Mouse (Mus musculus): ENCODE measurements around the gene Gm44805. TPM values are rescaled to one million over a fixed set of nuclear protein-coding genes. Genes with fewer than 3 reads are reported as not detected.

Gene Gm44805
- polyA plus RNA-seq, 1 experiment from 2014 or later, result not detected

GRCm38 (mm10) chr7:19713598-19713997 is 32.4 kb upstream of the Gm44805 start:
- H3K4me3 ChIP-seq, result no peak overlapping the region

GRCm38 (mm10) chr7:19713196-19713595 is 32.0 kb upstream of the Gm44805 start:
- no peak overlapping the region for H3K9ac ChIP-seq
- no peak for ATAC-seq (replicated peaks)
- 0 out of 2 replicates have a peak, but pooled peaks cover 19% of the 10 kb centered on the region for H3K36me3 ChIP-seq (replicated peaks)
- H3K4me2 ChIP-seq, result no peak overlapping the region
- H3K4me3 ChIP-seq, result no peak overlapping the region
- no peaks in the 10 kb centered on the region for H3K9me3 ChIP-seq
- H3K27ac ChIP-seq, result no peak overlapping the region
- 56% methylated on average over 4 of the region's 4 CpGs for WGBS
- H3K27me3 ChIP-seq (replicated peaks), result no peaks in the 10 kb centered on the region
- peaks cover 20% of the 10 kb centered on the region for H3K4me1 ChIP-seq

More at GRCm38 (mm10) chr7:19713598-19713997, 32.4 kb upstream of the Gm44805 start:
- ATAC-seq (replicated peaks), result no peak
- Histone ChIP-seq H3K9ac (no peak overlapping the region), H3K27ac (no peak overlapping the region), H3K4me2 (no peak overlapping the region), H3K4me1 (peaks cover 20% of the 10 kb centered on the region), H3K27me3 (replicated peaks) (no peaks in the 10 kb centered on the region), H3K36me3 (replicated peaks) (0 out of 2 replicates have a peak, but pooled peaks cover 19% of the 10 kb centered on the region), H3K9me3 (no peaks in the 10 kb centered on the region)
- 92% methylated on average over 9 of the region's 9 CpGs for WGBS

GRCm38 (mm10) chr7:19712414-19712813 is 31.2 kb upstream of the Gm44805 start:
- Histone ChIP-seq H3K4me3 (no peak overlapping the region), H3K36me3 (replicated peaks) (0 out of 2 replicates have a peak, but pooled peaks cover 20% of the 10 kb centered on the region), H3K9me3 (no peaks in the 10 kb centered on the region), H3K27ac (no peak overlapping the region), H3K27me3 (replicated peaks) (no peaks in the 10 kb centered on the region), H3K9ac (no peak overlapping the region), H3K4me1 (peaks cover 20% of the 10 kb centered on the region), H3K4me2 (no peak overlapping the region)
- WGBS, result 78% methylated on average over 4 of the region's 4 CpGs
- ATAC-seq (replicated peaks), result no peak

- H3K27me3 ChIP-seq (replicated peaks), result no peaks in the 10 kb centered on the region
- no peak overlapping the region for H3K27ac ChIP-seq
- H3K36me3 ChIP-seq (replicated peaks), result 0 out of 2 replicates have a peak, but pooled peaks cover 22% of the 10 kb centered on the region
- H3K9ac ChIP-seq, result no peak overlapping the region
- peaks cover 13% of the 10 kb centered on the region for H3K4me1 ChIP-seq
- H3K4me3 ChIP-seq, result no peak overlapping the region
- no peaks in the 10 kb centered on the region for H3K9me3 ChIP-seq
- no peak overlapping the region for H3K4me2 ChIP-seq
- WGBS, result 95% methylated on average over 10 of the region's 10 CpGs
- no peak for ATAC-seq (replicated peaks)
Measured at GRCm38 (mm10) chr7:19710650-19711049, 29.4 kb upstream of the Gm44805 start.

- H3K36me3 ChIP-seq (replicated peaks), result peaks cover 14% of the 10 kb centered on the region; the same call in 1 of the 2 replicates
- 95% methylated on average over 7 of the region's 7 CpGs for WGBS
- ATAC-seq (replicated peaks), result no peak
- H3K9ac ChIP-seq, result no peak overlapping the region
- no peaks in the 10 kb centered on the region for H3K27me3 ChIP-seq (replicated peaks)
- H3K27ac ChIP-seq, result no peak overlapping the region
- no peaks in the 10 kb centered on the region for H3K9me3 ChIP-seq
- no peaks in the 10 kb centered on the region for H3K4me1 ChIP-seq
- H3K4me3 ChIP-seq, result no peak overlapping the region
- no peak overlapping the region for H3K4me2 ChIP-seq
Measured at GRCm38 (mm10) chr7:19705271-19705670, 24.0 kb upstream of the Gm44805 start.

GRCm38 (mm10) chr7:19704475-19704874 is 23.3 kb upstream of the Gm44805 start:
- no peak for ATAC-seq (replicated peaks)
- H3K4me3 ChIP-seq, result no peak overlapping the region
- no peaks in the 10 kb centered on the region for H3K9me3 ChIP-seq
- no peak overlapping the region for H3K9ac ChIP-seq
- 87% methylated on average over 4 of the region's 4 CpGs for WGBS
- H3K4me1 ChIP-seq, result peaks cover 2% of the 10 kb centered on the region
- no peak overlapping the region for H3K4me2 ChIP-seq
- peaks cover 10% of the 10 kb centered on the region; the same call in 1 of the 2 replicates for H3K36me3 ChIP-seq (replicated peaks)
- no peaks in the 10 kb centered on the region for H3K27me3 ChIP-seq (replicated peaks)
- H3K27ac ChIP-seq, result no peak overlapping the region

GRCm38 (mm10) chr7:19702859-19703555 is 21.8 kb upstream of the Gm44805 start:
- ATAC-seq (replicated peaks), result no peak
- H3K4me3 ChIP-seq, result no peak overlapping the region
- H3K36me3 ChIP-seq (replicated peaks), result peaks cover 10% of the 10 kb centered on the region; the same call in 1 of the 2 replicates
- H3K4me1 ChIP-seq, result peaks cover 17% of the 10 kb centered on the region
- H3K4me2 ChIP-seq, result no peak overlapping the region
- H3K9me3 ChIP-seq, result no peaks in the 10 kb centered on the region
- no peaks in the 10 kb centered on the region for H3K27me3 ChIP-seq (replicated peaks)
- no peak overlapping the region for H3K9ac ChIP-seq
- no peak overlapping the region for H3K27ac ChIP-seq
- WGBS, result 92% methylated on average over 16 of the region's 16 CpGs

GRCm38 (mm10) chr7:19701069-19701761 is 20.0 kb upstream of the Gm44805 start:
- H3K9ac ChIP-seq, result no peak overlapping the region
- peak; percentile 49 for ATAC-seq (replicated peaks)
- H3K4me2 ChIP-seq, result peak overlapping the region; percentile 8; the same call in 1 of the 2 replicates
- H3K4me3 ChIP-seq, result no peak overlapping the region
- H3K27ac ChIP-seq, result no peak overlapping the region
- H3K27me3 ChIP-seq (replicated peaks), result no peaks in the 10 kb centered on the region
- H3K9me3 ChIP-seq, result no peaks in the 10 kb centered on the region
- H3K36me3 ChIP-seq (replicated peaks), result peaks cover 8% of the 10 kb centered on the region; the same call in 1 of the 2 replicates
- 28% methylated on average over 22 of the region's 22 CpGs for WGBS
- peaks cover 18% of the 10 kb centered on the region for H3K4me1 ChIP-seq

GRCm38 (mm10) chr7:19700299-19701068 is 19.3 kb upstream of the Gm44805 start:
- 61% methylated on average over 12 of the region's 12 CpGs for WGBS
- Histone ChIP-seq H3K9ac (no peak overlapping the region), H3K27me3 (replicated peaks) (no peaks in the 10 kb centered on the region), H3K4me3 (no peak overlapping the region), H3K27ac (no peak overlapping the region), H3K4me2 (peak overlapping the region; percentile 8; the same call in 1 of the 2 replicates), H3K4me1 (peaks cover 18% of the 10 kb centered on the region), H3K9me3 (no peaks in the 10 kb centered on the region), H3K36me3 (replicated peaks) (peaks cover 8% of the 10 kb centered on the region; the same call in 1 of the 2 replicates)
- no peak for ATAC-seq (replicated peaks)

- Histone ChIP-seq H3K4me2 (no peak overlapping the region), H3K36me3 (replicated peaks) (peaks cover 8% of the 10 kb centered on the region; the same call in 1 of the 2 replicates), H3K9ac (no peak overlapping the region), H3K27ac (no peak overlapping the region), H3K4me3 (no peak overlapping the region), H3K4me1 (peaks cover 18% of the 10 kb centered on the region), H3K9me3 (no peaks in the 10 kb centered on the region), H3K27me3 (replicated peaks) (no peaks in the 10 kb centered on the region)
- no peak for ATAC-seq (replicated peaks)
- WGBS, result 84% methylated on average over 4 of the region's 4 CpGs
Measured at GRCm38 (mm10) chr7:19699827-19700148, 18.6 kb upstream of the Gm44805 start.

GRCm38 (mm10) chr7:19698907-19699826 is 17.9 kb upstream of the Gm44805 start, which contains the start of gene Apoe:
TSS of gene Apoe (minus strand) at chr7:19699188.
- H3K27ac ChIP-seq, result 0 out of 2 replicates have a peak within 1 kb of the TSS, but pooled peaks have one; percentile 20
- peaks cover 8% of the 10 kb centered on the region; the same call in 1 of the 2 replicates for H3K36me3 ChIP-seq (replicated peaks)
- H3K4me2 ChIP-seq, result peak within 1 kb of the TSS; percentile 50
- H3K4me1 ChIP-seq, result peaks cover 18% of the 10 kb centered on the region
- H3K27me3 ChIP-seq (replicated peaks), result no peaks in the 10 kb centered on the region
- H3K9ac ChIP-seq, result peak within 1 kb of the TSS; percentile 30
- H3K9me3 ChIP-seq, result no peaks in the 10 kb centered on the region
- ATAC-seq (replicated peaks), result peak; percentile 38
- 1% methylated on average over 20 of the region's 20 CpGs for WGBS
- peak within 1 kb of the TSS; percentile 27 for H3K4me3 ChIP-seq

Data from midbrain, embryonic 15.5 days (tissue).